In the genomic region with DNA sequence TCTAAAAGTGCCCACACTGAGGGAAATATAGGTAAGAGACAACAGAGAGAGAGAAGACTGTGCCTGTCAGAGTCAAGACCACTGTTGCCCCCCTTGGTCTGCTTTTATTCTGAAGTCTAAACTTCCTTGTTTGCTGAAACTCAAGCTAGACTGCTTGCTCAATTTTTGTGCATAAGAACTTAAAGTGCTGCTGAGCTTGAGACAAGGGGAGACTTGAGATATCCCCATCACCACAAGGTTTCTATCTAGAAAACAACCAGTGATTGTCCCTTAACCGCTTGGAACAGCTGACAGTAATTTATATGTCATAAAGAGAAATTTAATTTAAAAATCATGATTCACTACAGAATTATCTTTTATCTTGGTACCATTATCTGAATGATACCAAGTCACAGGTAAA, we compare ENCODE assay signal across 29 mouse cellular contexts. TPM values are rescaled to one million over a fixed set of nuclear protein-coding genes. Genes with fewer than 3 reads are reported as not detected.
A peak's percentile ranks its signal among the peaks of the same experiment; 100 is the strongest.
DNase-seq lines count a peak whose midpoint lies in the region; ATAC-seq and TF ChIP-seq lines count a peak whose summit lies in the region.
"Had no signal": no experiment of that assay in that cellular context is flagged by ENCODE, and none has a peak within 500 bp of the region (broad histone marks: within the 10 kb centered on the region; RNA-seq: fewer than 3 reads in every experiment).

No protein-coding gene starts in this region.

- no peak for DNase-seq in kidney, postnatal 0 days (ENCODE audit: low spot score)
- DNase-seq in kidney, adult 18-20 months, result no peak
- DNase-seq in lung, adult 2 months, result no peak
- DNase-seq in left cerebral cortex, postnatal 36 days (ENCODE audit: low spot score in 2 of 2), result no peak
- DNase-seq in frontal cortex, postnatal 14 days (ENCODE audit: low spot score in 2 of 2), result no peak
- DNase-seq: cerebellum, adult 11 months; cerebellum, adult 9-11 months; forebrain, postnatal 0 days; gastrocnemius, postnatal 25 days; heart, adult 18-20 months; heart, postnatal 10 days; left cerebral cortex, postnatal 4 days; retina, postnatal 1 day had no signal

- ATAC-seq in kidney, postnatal 0 days (replicated peaks; ENCODE audit: low FRiP score, low read depth), result 0 out of 2 replicates have a peak, but pooled peaks have one; percentile 27
- ATAC-seq in lung, embryonic 16.5 days (ENCODE audit: low read depth), result peak; percentile 24; the same call in 1 of the 2 replicates
- peak; percentile 15 for ATAC-seq in intestine, postnatal 0 days
- ATAC-seq: forebrain, postnatal 0 days; hindbrain, embryonic 16.5 days; midbrain, embryonic 16.5 days had no signal

- H3K27ac ChIP-seq in kidney, postnatal 0 days, result 0 out of 2 replicates have a peak overlapping the region, but pooled peaks have one; percentile 15
- H3K27ac ChIP-seq in lung, embryonic 16.5 days (ENCODE audit: low read length), result 0 out of 2 replicates have a peak overlapping the region, but pooled peaks have one; percentile 20
- peak overlapping the region; percentile 22; the same call in 1 of the 2 replicates for H3K27ac ChIP-seq in intestine, postnatal 0 days (ENCODE audit: low read depth, low read length)
- H3K27ac ChIP-seq: forebrain, embryonic 10.5 days; hindbrain, embryonic 10.5 days; left cerebral cortex, adult 2 months; limb, embryonic 15.5 days; midbrain, embryonic 10.5 days; neural tube, embryonic 13.5 days had no signal

- WGBS in kidney, postnatal 0 days, result 69% methylated on average over 1 of the region's 1 CpGs
- WGBS in lung, embryonic 16.5 days, result 42% methylated on average over 1 of the region's 1 CpGs
- 69% methylated on average over 1 of the region's 1 CpGs for WGBS in lung, adult 2 months
- WGBS in intestine, postnatal 0 days, result 37% methylated on average over 1 of the region's 1 CpGs

- H3K9me3 ChIP-seq in kidney, postnatal 0 days (replicated peaks; ENCODE audit: low read length), result no peaks in the 10 kb centered on the region
- H3K9me3 ChIP-seq in lung, embryonic 16.5 days (ENCODE audit: control insufficient read depth, low read length), result no peaks in the 10 kb centered on the region
- no peaks in the 10 kb centered on the region for H3K9me3 ChIP-seq in intestine, postnatal 0 days (ENCODE audit: control insufficient read depth)
- H3K9me3 ChIP-seq: forebrain, embryonic 10.5 days; heart, embryonic 12.5 days; hindbrain, embryonic 10.5 days; limb, embryonic 15.5 days; midbrain, embryonic 10.5 days; neural tube, embryonic 13.5 days had no signal

- H3K27me3 ChIP-seq in kidney, postnatal 0 days (ENCODE audit: insufficient read depth, low read length), result no peaks in the 10 kb centered on the region
- H3K27me3 ChIP-seq in lung, embryonic 16.5 days (ENCODE audit: control insufficient read depth, insufficient read depth, low read depth, low read length), result no peaks in the 10 kb centered on the region
- H3K27me3 ChIP-seq in intestine, postnatal 0 days (replicated peaks; ENCODE audit: control insufficient read depth, insufficient read depth, low read length), result no peaks in the 10 kb centered on the region
- H3K27me3 ChIP-seq: heart, embryonic 12.5 days; limb, embryonic 15.5 days; neural tube, embryonic 13.5 days had no signal

- H3K4me3 ChIP-seq in kidney, postnatal 0 days (replicated peaks; ENCODE audit: low read depth, low read length), result no peak overlapping the region
- no peak overlapping the region for H3K4me3 ChIP-seq in lung, embryonic 16.5 days (ENCODE audit: low read length)
- no peak overlapping the region for H3K4me3 ChIP-seq in lung, adult 2 months (replicated peaks; ENCODE audit: extremely low read depth, low read depth, low read length)
- no peak overlapping the region for H3K4me3 ChIP-seq in intestine, postnatal 0 days (ENCODE audit: low read depth, low read length)
- H3K4me3 ChIP-seq: forebrain, embryonic 10.5 days; heart, embryonic 12.5 days; hindbrain, embryonic 10.5 days; left cerebral cortex, adult 2 months; limb, embryonic 15.5 days; midbrain, embryonic 10.5 days; myocyte; neural tube, embryonic 13.5 days had no signal

- H3K9ac ChIP-seq in kidney, postnatal 0 days (ENCODE audit: low read depth, low read length), result no peak overlapping the region
- H3K9ac ChIP-seq in lung, embryonic 16.5 days (ENCODE audit: low read length), result no peak overlapping the region
- no peak overlapping the region for H3K9ac ChIP-seq in intestine, postnatal 0 days (ENCODE audit: low read depth, low read length)
- H3K9ac ChIP-seq: forebrain, postnatal 0 days; heart, embryonic 12.5 days; limb, embryonic 15.5 days; neural tube, embryonic 13.5 days had no signal

- no peak overlapping the region for H3K4me2 ChIP-seq in kidney, postnatal 0 days (ENCODE audit: low read length)
- no peak overlapping the region for H3K4me2 ChIP-seq in lung, embryonic 16.5 days (ENCODE audit: low read depth, low read length)
- H3K4me2 ChIP-seq in intestine, postnatal 0 days (replicated peaks; ENCODE audit: low read depth), result no peak overlapping the region
- H3K4me2 ChIP-seq: heart, embryonic 12.5 days; limb, embryonic 15.5 days; neural tube, embryonic 13.5 days had no signal

- TF ChIP-seq CTCF in kidney, postnatal 0 days (IDR thresholded peaks at IDR 0.05; ENCODE audit: low read depth), result no peak
- no peak for TF ChIP-seq CTCF in lung, adult 2 months (IDR thresholded peaks at IDR 0.05; ENCODE audit: insufficient read depth, low read length)
- no peak for TF ChIP-seq CTCF in intestine, postnatal 0 days (IDR thresholded peaks at IDR 0.05; ENCODE audit: low read depth)

- no peak for TF ChIP-seq POLR2A in lung, adult 2 months (IDR thresholded peaks at IDR 0.05; ENCODE audit: borderline replicate concordance, extremely low read depth, low read depth, low read length)

- no peaks in the 10 kb centered on the region for H3K36me3 ChIP-seq in kidney, postnatal 0 days (ENCODE audit: insufficient read depth, low read length)
- no peaks in the 10 kb centered on the region for H3K36me3 ChIP-seq in lung, embryonic 16.5 days (ENCODE audit: control insufficient read depth, insufficient read depth, low read length)
- H3K36me3 ChIP-seq in intestine, postnatal 0 days (ENCODE audit: control insufficient read depth, insufficient read depth), result no peaks in the 10 kb centered on the region
- H3K36me3 ChIP-seq: forebrain, embryonic 10.5 days; heart, embryonic 12.5 days; hindbrain, embryonic 10.5 days; limb, embryonic 15.5 days; midbrain, embryonic 10.5 days; neural tube, embryonic 13.5 days had no signal

- H3K4me1 ChIP-seq in kidney, postnatal 0 days (replicated peaks; ENCODE audit: insufficient read depth, low read length), result 0 out of 2 replicates have a peak, but pooled peaks cover 3% of the 10 kb centered on the region
- no peaks in the 10 kb centered on the region for H3K4me1 ChIP-seq in lung, embryonic 16.5 days (replicated peaks; ENCODE audit: control insufficient read depth, insufficient read depth, low read length)
- H3K4me1 ChIP-seq in lung, adult 2 months (ENCODE audit: control insufficient read depth, insufficient read depth, low read length), result no peaks in the 10 kb centered on the region
- H3K4me1 ChIP-seq in intestine, postnatal 0 days (replicated peaks; ENCODE audit: control insufficient read depth, insufficient read depth, low read length), result peaks cover 3% of the 10 kb centered on the region; the same call in 1 of the 2 replicates
- H3K4me1 ChIP-seq: forebrain, embryonic 10.5 days; hindbrain, embryonic 10.5 days; limb, embryonic 15.5 days; midbrain, embryonic 10.5 days; neural tube, embryonic 13.5 days had no signal

- intact Hi-C loops in left cerebral cortex, postnatal 36 days (cut with DNase I), result no loop called here

RNA-seq across cellular contexts. Expression of gene Akr1c19, which starts 4.6 kb away (rescaled TPM):
- 73.0 and 76.7 TPM in 2 replicates for polyA plus RNA-seq in kidney, postnatal 0 days (2015; fragmentation: Nextera tagmentation; extraction: Ambion mirVana)
- 9.8 and 13.3 TPM in 2 replicates for polyA plus RNA-seq in lung, embryonic 16.5 days (2015; fragmentation: Nextera tagmentation; extraction: Ambion mirVana)
- 1.2 and 1.3 TPM in 2 replicates for polyA plus RNA-seq in lung, adult 2 months (2012; rRNA removed)
- polyA plus RNA-seq in intestine, postnatal 0 days (2015; fragmentation: Nextera tagmentation; extraction: Ambion mirVana), result 936 and 1,023 TPM in 2 replicates
- total RNA-seq in left cerebral cortex, postnatal 36 days (2021), result not detected
- total RNA-seq: ES-E14; left cerebral cortex, adult 2 months had no signal
- polyA plus RNA-seq: cortical plate, adult 2 months; myocyte had no signal

RNA-seq across cellular contexts. Expression of gene Akr1c13, which starts 42.2 kb away (rescaled TPM):
- polyA plus RNA-seq in kidney, postnatal 0 days (2015; fragmentation: Nextera tagmentation; extraction: Ambion mirVana), result 10.1 and 11.6 TPM in 2 replicates
- 7.8 and 11.1 TPM in 2 replicates for polyA plus RNA-seq in lung, embryonic 16.5 days (2015; fragmentation: Nextera tagmentation; extraction: Ambion mirVana)
- polyA plus RNA-seq in lung, adult 2 months (2012; rRNA removed), result 1.7 and 2.9 TPM in 2 replicates
- 458 and 493 TPM in 2 replicates for polyA plus RNA-seq in intestine, postnatal 0 days (2015; fragmentation: Nextera tagmentation; extraction: Ambion mirVana)
- total RNA-seq in left cerebral cortex, postnatal 36 days (2021), result under 1 TPM in 1 of 2 experiments, not detected in 1; 0.44 TPM

RNA-seq across cellular contexts. Expression of gene Akr1c12, which starts 46.1 kb away (rescaled TPM):
- 6.2 and 6.8 TPM in 2 replicates for polyA plus RNA-seq in kidney, postnatal 0 days (2015; fragmentation: Nextera tagmentation; extraction: Ambion mirVana)
- polyA plus RNA-seq in lung, embryonic 16.5 days (2015; fragmentation: Nextera tagmentation; extraction: Ambion mirVana), result 1.2 and 2.5 TPM in 2 replicates
- 0.12 and 0.50 TPM in 2 replicates for polyA plus RNA-seq in lung, adult 2 months (2012; rRNA removed)
- 215 and 226 TPM in 2 replicates for polyA plus RNA-seq in intestine, postnatal 0 days (2015; fragmentation: Nextera tagmentation; extraction: Ambion mirVana)
- total RNA-seq in left cerebral cortex, postnatal 36 days (2021), result not detected
- total RNA-seq: forebrain, postnatal 0 days; gastrocnemius, postnatal 25 days; heart, adult 18-20 months; heart, postnatal 10 days; layer of hippocampus, postnatal 10 days; left cerebral cortex, adult 2 months; left cerebral cortex, postnatal 4 days had no signal
- polyA plus RNA-seq: cortical plate, adult 2 months; embryonic facial prominence, embryonic 11.5 days; limb, embryonic 15.5 days had no signal

Comparison
In these comparisons a context has a peak if more than half of its experiments do, and no peak if none do; other contexts are left out.
1. RNA of gene Akr1c19, which starts 4.6 kb away (polyA plus RNA-seq): 936 to 1,023 TPM in intestine, postnatal 0 days; 73.0 to 76.7 TPM in kidney, postnatal 0 days, 9.8 to 13.3 TPM in lung, embryonic 16.5 days and 1.2 to 1.3 TPM in lung, adult 2 months; every median in the first group is over 10 times any median in the second.
2. RNA of gene Akr1c13, which starts 42.2 kb away (polyA plus RNA-seq): 458 to 493 TPM in intestine, postnatal 0 days; 10.1 to 11.6 TPM in kidney, postnatal 0 days, 7.8 to 11.1 TPM in lung, embryonic 16.5 days and 1.7 to 2.9 TPM in lung, adult 2 months; every median in the first group is over 10 times any median in the second.
3. RNA of gene Akr1c12, which starts 46.1 kb away (polyA plus RNA-seq): 215 to 226 TPM in intestine, postnatal 0 days; 6.2 to 6.8 TPM in kidney, postnatal 0 days, 1.2 to 2.5 TPM in lung, embryonic 16.5 days and 0.12 to 0.50 TPM in lung, adult 2 months; every median in the first group is over 10 times any median in the second.
4. Peak in every context shown above with its lines, with median percentiles within 50 percentile points of each other: ATAC-seq and H3K27ac ChIP-seq.